Mouse (Mus musculus) heart, postnatal 0 days (tissue): ENCODE data around the gene Fcer2a.

Source experiments
- CTCF ChIP-seq: IDR thresholded peaks from 2 replicates; pipeline ENCODE4 v1.5.1; 2016; ENCODE audit warnings: antibody characterized with exemption, control low read depth, low read depth
- EP300 ChIP-seq: IDR thresholded peaks from 2 replicates; pipeline ENCODE4 v1.6.1; 2016; ENCODE audit warnings: antibody characterized with exemption, low read depth

GRCm38 (mm10) chr8:3646824-3647531 lies 47.0 kb downstream of the Fcer2a start:
- no peak for TF ChIP-seq CTCF
- TF ChIP-seq EP300: no peak
